Mouse (Mus musculus) adrenal gland, postnatal 36 days (tissue): ENCODE data around the gene Stk35. TPM values are rescaled to one million over a fixed set of nuclear protein-coding genes. Genes with fewer than 3 reads are reported as not detected.
A peak's percentile ranks its signal among the peaks of the same experiment; 100 is the strongest.

Experiments used
- DNase-seq, 2 experiments: peaks; one replicate each; pipeline ENCODE4 v3.0.0; 2021; ENCODE audit warnings: mixed read lengths in 1 of 2
- total RNA-seq, 2 experiments: library from RNA; stranded (reverse); gene quantifications; 2 replicates each; pipeline ENCODE4 v1.2.3; 2021

Stk35 gene
- total RNA-seq, 2 experiments from 2014 or later: 25.1 to 30.1 TPM

DNA sequence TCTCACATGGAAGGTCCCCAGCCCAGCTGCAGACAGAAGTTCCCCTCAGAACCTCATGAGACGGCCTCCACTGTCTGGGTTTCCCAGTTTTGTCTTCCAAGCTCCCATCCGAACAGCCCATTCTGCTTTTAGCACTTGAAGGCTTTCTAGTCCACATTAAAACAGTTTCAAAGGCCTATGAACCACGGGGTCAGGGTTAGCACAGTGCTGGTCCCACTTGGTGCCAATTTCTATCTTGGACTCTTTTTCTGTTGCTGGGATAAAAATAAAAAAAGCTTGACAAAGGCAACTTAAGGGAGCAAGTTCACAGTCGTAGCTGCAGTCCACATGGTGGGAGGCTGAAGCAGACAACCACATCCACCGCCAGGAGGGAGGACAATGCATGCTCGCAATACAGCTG is 34.6 kb downstream of the Stk35 start:
- DNase-seq: no peak

DNA sequence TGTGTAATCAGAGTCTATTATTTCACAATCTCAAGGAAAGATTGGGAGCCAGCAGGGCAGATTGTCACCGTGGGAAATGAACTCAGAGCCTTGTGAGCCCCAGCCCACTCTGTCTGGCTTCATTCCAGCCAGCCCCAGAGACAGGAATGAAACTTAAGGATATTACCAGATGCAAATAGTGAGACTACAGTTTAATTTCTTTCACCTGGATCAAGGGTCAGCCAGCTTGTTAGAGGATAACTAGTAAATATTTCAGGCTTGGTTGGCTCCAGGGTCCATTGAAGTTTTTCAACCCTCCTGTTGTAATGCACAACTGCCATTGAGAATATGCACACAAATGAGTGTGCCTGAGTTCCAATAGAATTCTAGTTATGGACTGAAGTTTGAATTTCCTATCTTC is 36.6 kb downstream of the Stk35 start:
- DNase-seq: no peak

DNA sequence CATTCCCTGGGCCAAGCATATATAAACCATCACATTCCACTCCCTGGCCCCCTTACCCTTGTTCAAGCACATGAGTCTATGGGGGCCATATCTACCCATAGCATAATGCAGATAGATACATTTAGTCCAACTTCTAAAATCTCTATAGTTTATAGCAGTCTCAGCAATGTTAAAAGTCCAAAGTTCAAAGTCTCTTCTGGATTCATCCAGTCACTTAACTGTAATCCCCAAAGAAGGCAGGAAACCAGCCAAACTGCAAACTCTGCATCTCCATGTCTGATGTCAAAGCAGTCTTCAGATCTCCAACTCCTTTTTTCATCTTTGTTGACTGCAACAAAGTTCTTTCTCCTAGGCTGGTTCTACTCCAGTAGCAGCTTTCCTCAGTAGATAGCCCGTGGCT is 38.0 kb downstream of the Stk35 start:
- no peak for DNase-seq

DNA sequence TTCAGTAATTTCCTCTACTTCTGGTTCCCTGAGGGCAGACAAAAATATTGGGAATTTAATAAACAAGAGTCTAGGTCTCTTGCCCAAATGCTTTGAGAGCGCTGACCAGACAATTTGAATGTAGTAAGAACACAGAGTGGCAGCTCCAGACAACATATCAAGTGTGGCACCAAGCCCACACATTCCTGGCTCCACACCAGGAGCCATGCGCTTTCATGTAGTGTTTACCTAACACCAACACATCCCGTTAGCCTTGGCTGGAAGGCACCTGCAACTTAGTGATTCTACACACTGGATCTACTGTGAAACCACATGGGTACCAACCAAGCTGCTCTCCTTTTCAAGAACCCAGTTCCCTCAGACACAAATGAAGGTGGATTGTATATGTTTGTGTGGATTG is 45.5 kb downstream of the Stk35 start:
- DNase-seq: peak in 1 of 2 experiments; percentile 19

DNA sequence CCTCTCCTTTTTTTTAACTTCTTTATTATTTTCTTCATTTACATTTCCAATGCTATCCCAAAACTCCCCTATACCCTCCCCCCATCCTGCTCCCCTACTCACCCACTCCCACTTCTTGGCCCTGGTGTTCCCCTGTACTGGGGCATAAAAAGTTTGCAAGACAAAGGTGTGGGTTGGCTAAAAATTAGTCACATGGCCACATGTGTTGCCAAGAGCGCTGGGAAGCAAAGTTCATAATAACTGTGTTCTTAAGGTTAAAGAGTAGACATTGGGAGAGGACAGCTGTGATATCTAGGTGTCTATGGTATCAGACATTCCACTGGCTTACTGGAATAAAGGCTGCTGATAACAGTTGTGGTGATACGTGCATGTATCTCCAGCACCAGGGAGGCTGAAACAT is 46.2 kb downstream of the Stk35 start:
- no peak for DNase-seq

DNA sequence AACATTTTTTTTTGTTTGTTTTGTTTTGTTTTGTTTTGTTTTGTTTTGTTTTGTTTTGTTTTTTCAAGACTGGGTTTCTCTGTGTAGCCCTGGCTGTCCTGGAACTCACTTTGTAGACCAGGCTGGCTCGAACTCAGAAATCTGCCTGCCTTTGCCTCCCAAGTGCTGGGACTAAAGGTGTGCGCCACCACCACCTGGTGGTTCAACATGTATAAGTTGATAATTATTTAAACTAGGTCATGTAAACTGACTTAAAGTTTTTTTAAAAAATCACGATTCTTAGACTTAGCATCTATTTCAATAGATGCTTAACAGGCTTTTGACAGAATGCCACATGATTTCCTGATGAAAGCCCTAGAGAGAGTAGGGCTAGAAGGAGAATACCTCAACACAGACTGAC is 48.8 kb downstream of the Stk35 start:
- peak in 1 of 2 experiments; percentile 19 for DNase-seq

DNA sequence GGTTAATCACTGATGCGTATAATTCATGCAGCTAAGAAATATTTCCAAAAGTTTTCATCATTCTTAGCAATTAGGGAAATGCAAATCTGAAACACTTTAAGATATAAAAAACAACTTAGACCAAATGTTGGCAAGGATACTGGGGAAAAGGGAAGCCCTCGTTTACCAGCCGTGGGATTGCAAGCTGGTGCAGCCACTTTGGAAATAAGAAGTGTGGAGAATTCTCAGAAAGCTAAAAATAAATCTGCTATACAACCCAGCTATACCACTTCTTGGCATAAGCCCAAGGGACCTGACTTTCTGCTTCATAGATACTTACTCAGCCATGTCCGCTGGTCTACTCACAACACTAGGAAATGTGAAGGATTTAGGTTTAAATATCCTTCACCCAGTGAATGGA is 51.2 kb downstream of the Stk35 start:
- no peak for DNase-seq

DNA sequence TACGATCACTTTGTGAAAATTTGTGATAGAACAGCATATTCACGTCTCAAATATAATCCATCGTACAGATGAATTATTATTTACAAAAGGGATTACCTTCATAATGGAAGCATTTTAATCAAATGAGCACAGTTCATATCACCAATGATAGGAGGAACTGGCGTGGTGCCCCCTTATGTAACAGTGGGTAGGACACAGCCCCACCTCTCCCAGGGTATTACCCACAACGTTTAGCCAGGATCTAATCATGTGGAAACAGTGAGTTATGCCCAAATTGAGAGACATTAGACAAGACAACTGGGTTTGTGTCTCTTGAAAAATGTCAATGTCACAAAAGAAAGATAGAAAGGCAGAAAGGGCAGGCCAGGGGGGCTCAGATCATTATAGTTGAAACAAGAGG is 62.9 kb downstream of the Stk35 start:
- no peak for DNase-seq

DNA sequence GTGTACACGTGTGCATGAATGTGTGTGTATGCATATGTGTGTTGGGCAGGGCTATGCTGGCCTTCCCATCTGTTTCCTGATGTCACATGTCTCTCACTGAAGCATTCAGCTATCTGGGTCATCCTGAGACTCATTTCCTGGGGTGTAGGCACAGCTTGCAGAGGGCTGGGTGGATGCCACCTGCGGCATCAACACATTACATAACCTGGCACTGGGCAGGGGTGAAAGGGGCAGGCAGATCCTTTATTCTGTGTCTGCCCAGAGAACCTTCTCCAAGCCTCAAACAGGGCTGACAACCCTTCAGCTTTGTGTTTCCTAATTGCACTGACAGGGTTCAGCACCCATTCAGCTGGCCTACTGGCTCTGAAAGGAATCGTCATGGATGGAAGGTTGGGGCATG is 64.6 kb downstream of the Stk35 start:
- DNase-seq: no peak

DNA sequence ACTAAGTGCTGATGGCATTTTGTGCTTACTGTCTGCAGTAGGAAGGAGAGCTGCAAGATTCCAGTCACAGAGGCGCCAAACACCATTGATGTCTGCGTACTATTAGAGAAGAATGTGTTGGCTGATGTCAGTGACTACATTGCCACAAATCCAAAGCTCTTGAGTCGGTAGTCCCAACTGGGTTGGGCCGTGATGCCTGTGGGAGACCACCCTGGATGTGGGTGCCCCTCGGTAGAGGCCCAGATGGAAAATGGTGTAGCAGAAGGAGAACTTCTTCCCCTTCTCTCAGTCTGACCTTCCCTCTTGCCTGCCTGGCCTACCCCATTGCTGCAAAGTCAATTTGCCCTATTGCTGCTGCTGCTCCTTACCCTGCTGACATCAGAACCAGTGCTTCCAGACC is 68.8 kb downstream of the Stk35 start:
- DNase-seq: no peak

DNA sequence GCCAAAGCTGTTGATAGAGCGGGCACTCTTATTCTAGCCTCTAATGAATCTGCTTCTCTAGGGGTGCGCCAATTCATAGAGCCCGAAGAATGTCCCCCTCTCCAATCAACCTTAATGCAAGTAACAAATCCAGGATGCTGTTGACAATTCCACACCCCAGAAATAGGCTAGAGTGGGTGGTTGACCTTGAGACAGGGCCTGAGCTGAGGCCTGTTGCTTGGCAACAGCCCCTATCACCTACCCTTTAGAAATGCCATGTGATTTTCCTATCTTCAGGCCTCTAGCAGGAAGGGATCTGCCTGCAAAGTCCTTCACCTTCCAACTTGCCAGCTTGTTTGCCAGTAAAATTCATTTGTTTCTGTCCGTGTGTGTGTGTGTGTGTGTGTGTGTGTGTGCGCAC is 70.9 kb downstream of the Stk35 start:
- DNase-seq: peak in 1 of 2 experiments; percentile 15

DNA sequence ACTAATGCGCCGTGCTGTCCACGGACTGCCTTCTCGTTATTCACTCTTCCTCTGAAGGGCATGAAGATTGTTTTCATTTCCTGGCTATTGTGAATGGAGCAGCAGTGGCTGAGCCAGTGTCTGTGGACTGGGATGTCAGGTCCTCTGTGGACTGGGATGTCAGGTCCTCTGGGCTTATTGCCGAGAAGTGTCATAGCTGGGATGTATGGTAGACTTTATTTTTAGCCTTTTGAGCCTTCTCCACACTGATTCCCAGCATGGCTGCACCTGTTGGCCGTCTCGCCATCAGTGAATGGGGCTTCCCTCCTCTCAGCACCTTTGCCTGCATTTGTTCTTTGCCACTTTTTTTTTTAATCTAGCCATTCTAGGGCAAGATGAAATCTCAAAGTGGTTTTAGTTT is 71.8 kb downstream of the Stk35 start:
- DNase-seq: no peak

DNA sequence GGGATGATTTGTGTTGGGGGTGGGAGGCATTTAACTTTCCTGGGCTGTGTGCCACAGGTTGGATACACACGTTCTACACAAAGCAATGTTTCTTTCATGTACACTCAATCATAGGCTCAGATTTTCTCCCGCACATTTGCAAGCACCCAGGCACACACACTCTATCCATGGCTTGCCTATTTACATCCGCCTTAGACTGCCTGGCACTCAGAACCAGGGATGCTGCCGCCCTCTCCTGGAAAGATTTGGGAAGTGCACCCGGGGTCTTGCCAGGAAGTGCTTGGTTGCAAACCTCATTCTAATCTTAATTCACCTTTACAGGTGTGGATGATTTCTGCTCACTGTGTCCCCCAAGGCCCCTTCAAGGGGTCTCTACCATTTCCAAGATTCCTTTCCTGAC is 73.2 kb downstream of the Stk35 start:
- DNase-seq: peak; percentile 82 to 87

DNA sequence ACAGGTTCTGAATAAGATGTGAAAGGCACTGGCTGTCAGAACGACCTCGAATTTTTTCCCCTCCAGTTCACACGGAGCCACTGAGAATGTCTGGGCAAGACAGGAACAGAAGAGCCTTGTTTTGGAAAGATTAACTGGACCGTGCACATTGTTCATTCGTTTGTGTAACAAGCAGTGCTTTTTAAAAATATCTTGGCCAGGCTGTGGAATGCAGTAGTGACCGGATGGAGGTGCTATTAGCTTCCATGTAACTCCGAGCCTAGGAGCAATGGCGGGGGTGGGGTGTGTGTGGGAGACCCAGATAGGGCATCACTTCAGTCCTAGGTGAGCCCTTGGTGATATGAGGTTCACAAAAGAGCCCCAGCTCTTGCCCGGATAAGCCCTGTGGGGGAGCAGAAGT is 73.8 kb downstream of the Stk35 start:
- no peak for DNase-seq

DNA sequence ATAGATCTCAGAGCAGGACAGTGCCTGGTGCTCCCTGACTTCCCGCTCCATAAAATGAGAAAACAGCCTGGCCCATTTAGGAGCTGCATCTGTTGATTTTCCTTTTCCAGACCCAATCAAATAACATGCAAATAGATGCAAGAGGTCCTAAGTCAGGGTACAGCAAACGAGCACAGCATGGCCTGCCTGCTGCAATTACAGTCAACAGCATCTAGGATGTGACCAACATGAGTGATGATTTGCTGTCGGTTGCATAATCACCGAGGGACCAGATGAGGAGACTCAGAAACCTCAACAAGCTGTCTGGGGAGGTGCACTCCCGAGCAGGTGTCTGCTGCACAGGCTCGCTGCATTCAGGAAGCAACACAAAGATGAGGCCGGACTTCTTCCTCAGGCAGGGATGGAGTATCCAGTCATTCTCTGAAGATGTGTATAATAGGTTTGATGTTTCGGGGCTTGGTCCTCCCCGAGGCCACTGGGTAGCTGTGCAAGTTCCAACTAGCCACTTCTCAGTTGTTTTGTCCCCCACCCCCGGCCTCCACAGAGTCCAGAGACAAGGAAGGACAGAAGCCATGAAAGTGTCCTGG is 74.3 kb downstream of the Stk35 start:
- DNase-seq: no peak

DNA sequence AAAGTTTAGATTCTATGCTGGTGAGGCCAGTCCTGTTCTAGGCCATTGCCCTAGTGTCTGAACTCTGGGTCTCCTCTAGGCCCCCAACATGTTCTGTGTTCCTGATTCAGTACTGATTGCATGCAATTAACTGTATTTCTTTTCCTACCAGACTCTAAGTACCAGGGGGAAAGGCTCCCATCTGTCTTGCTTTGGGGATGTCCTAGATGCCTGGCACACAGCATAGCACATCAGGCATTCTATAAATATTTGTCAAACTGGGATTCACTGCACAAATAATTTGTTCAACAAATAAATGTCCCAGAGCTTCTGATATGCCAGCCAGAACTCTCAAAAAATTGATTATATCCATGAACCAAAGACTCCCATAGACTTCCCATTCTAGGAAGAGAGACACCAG is 76.6 kb downstream of the Stk35 start:
- DNase-seq: no peak

DNA sequence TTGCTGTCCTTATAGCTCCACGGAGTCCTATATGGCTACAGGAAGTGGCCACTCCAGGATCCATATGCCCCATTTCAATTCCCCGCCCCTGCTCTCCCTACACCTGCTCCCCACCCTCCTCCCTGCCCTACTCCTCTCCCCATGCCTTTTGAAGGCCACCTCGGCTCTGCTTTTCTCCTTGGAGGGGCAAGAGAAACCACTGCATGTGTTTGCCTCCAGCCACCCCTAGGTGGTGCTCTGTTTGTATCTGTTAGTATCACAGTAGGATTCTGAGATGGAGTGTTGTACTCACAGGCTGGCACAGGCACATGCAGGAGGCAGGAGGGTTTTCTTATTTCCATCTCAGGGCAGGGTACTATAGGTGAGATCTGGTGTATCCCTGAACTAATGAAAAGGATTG is 79.5 kb downstream of the Stk35 start:
- DNase-seq: peak; percentile 61 to 75

DNA sequence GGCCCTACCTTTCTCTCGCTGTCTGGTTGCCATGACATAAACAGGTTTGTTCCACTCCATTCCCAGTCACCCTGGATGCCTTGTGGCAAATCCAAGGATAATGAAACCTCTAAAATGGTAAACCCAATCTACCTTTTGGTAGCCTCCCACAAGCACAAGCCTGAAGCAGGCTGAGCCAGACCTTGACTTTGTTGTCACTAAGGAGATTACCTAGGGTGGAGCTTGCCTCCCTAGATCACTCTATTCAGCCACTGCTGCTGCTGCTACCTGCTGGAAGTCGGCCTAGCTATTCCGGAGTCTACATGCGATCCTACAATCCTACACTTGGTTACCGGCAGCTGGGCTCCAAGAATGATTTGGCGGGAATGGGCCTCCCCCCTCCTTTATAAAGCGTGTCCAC is 79.9 kb downstream of the Stk35 start:
- DNase-seq: no peak

DNA sequence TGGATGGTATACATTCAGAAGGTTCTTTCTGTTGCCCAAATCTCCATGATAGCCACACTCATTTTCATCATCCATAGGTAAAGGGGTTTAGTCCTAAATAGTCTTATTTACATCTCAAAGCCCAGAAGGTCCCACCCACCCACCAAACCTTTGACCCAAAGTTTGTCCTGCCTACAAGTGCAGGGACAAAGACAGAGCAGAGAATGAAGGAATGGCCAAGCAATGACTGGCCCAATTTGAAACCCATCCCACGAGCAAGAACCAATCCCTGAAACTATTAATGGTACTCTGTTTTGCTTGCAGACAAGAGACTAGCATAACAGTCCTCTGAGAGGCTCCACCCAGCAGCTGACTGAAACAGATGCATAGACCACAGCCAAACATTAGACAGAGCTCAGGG is 81.6 kb downstream of the Stk35 start:
- DNase-seq: no peak

Other genes starting within 250 kb of the Stk35 start
- gene Sirpa, start 207.7 kb upstream of the Stk35 start, total RNA-seq: 10 to 100 TPM; 37.5 to 66.5 TPM
- gene Pdyn, start 100.7 kb upstream of the Stk35 start, total RNA-seq: under 1 TPM; 0.10 to 0.30 TPM
- under 1 TPM; 0.13 to 0.63 TPM for gene Tgm3, start 211.8 kb downstream of the Stk35 start, total RNA-seq